Mouse (Mus musculus): ENCODE results near the gene Cdk20. TPM values are rescaled to one million over a fixed set of nuclear protein-coding genes. Genes with fewer than 3 reads are reported as not detected.
"Not testable (repeated sequence)": the region's sequence is repeated elsewhere in the genome, so short reads cannot be mapped to it uniquely, and the experiment has no call there.

Cdk20 gene
- polyA plus RNA-seq, 1 experiment from 2014 or later = 25.1 TPM

- no peak overlapping the region for H3K9ac ChIP-seq (replicated peaks)
- 2% methylated on average over 1 of the region's 1 CpGs for WGBS
- no peaks in the 10 kb centered on the region for H3K9me3 ChIP-seq
- no peak overlapping the region for H3K4me2 ChIP-seq (replicated peaks)
- no peak overlapping the region for H3K4me3 ChIP-seq
- H3K27me3 ChIP-seq = no peaks in the 10 kb centered on the region
- peaks cover 17% of the 10 kb centered on the region for H3K4me1 ChIP-seq
- H3K36me3 ChIP-seq = no peaks in the 10 kb centered on the region
- no peak overlapping the region for H3K27ac ChIP-seq (replicated peaks)
- ATAC-seq (replicated peaks) = no peak
These were observed 2.8 kb upstream of the Cdk20 start for GRCm38 (mm10) chr13:64429328-64429727.

DNA sequence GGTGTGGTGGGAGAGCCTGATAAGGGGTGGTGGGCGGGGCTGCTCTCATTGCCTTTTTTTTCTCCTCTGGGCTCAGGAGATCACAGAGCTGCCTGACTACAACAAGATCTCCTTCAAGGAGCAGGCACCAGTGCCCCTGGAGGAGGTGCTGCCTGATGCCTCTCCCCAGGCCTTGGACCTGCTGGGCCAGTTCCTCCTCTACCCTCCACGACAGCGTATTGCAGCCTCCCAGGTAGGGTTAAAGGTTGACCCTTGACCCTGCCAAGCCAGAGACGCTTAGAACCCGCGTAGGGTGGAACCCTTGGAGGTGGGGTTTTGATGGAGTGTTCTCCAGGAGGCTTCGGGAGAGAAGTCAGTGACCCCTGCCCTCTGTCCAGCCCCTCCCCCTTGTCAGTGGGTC is 5.7 kb downstream of the Cdk20 start:
- peaks cover 5% of the 10 kb centered on the region; the same call in 1 of the 2 replicates for H3K36me3 ChIP-seq
- ATAC-seq (replicated peaks) = no peak
- no peaks in the 10 kb centered on the region for H3K27me3 ChIP-seq
- no peak overlapping the region for H3K27ac ChIP-seq (replicated peaks)
- WGBS = 84% methylated on average over 7 of the region's 7 CpGs
- H3K4me1 ChIP-seq = peaks cover 11% of the 10 kb centered on the region
- H3K4me2 ChIP-seq (replicated peaks) = no peak overlapping the region
- H3K9me3 ChIP-seq = no peaks in the 10 kb centered on the region
- H3K4me3 ChIP-seq = no peak overlapping the region
- no peak overlapping the region for H3K9ac ChIP-seq (replicated peaks)

DNA sequence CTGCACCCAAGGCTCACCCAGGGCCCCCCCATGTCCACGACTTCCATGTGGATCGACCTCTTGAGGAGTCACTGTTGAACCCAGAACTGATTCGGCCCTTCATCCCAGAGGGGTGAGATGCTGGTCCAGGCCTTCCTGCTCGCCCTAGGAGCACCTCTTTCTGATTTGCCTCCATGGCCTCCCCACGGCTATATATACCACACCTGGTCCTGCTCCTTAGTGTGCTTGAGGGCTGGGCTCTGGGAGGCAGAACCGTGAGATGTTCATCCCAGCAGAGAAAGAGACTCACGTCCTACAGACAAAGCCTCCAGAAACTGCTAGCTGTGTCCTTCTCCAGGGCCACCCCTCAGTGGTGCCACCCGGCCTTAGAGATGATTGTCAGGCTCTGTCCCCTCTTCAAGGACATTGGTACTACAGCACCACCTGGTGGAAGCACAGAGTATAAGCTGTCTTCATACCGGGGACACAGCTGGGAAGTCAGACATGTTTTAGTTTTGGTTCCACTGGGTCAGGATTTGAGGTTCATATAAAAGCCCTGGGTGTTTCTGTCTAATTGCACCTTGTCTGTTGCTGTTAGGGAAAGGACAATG is 6.8 kb downstream of the Cdk20 start:
- Histone ChIP-seq H3K9ac (replicated peaks) (no peak overlapping the region), H3K27me3 (no peaks in the 10 kb centered on the region), H3K36me3 (peaks cover 5% of the 10 kb centered on the region; the same call in 1 of the 2 replicates), H3K9me3 (no peaks in the 10 kb centered on the region), H3K4me1 (peaks cover under 1% of the 10 kb centered on the region; the same call in 1 of the 2 replicates), H3K4me2 (replicated peaks) (no peak overlapping the region), H3K27ac (replicated peaks) (no peak overlapping the region), H3K4me3 (no peak overlapping the region)
- ATAC-seq (replicated peaks) = peak; percentile 59
- 56% methylated on average over 9 of the region's 9 CpGs for WGBS

DNA sequence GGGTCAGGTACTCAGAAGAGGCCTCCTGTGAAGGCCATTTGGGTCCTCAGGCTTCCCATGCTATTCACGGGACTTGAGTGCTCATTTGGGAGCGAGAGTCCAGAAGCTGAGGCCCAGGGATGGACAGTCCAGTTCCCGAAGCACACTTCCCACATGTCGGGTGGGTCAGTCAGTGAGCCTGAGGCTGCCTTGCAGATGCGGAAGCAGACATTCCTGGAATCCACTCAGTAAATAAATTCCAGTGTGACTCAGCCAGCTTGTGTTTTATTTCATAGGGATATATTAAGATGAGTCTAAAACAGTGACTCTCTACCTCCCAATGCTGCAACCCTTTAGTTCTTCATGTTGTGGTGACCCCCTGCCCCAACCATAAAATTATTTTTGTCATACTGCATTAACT is 7.4 kb downstream of the Cdk20 start:
- H3K27ac ChIP-seq (replicated peaks) = no peak overlapping the region
- H3K9me3 ChIP-seq = no peaks in the 10 kb centered on the region
- H3K4me2 ChIP-seq (replicated peaks) = no peak overlapping the region
- H3K4me3 ChIP-seq = no peak overlapping the region
- H3K27me3 ChIP-seq = no peaks in the 10 kb centered on the region
- H3K4me1 ChIP-seq = no peaks in the 10 kb centered on the region
- WGBS = 81% methylated on average over 5 of the region's 5 CpGs
- ATAC-seq (replicated peaks) = 0 out of 2 replicates have a peak, but pooled peaks have one; percentile 8
- peaks cover 5% of the 10 kb centered on the region; the same call in 1 of the 2 replicates for H3K36me3 ChIP-seq
- H3K9ac ChIP-seq (replicated peaks) = no peak overlapping the region

DNA sequence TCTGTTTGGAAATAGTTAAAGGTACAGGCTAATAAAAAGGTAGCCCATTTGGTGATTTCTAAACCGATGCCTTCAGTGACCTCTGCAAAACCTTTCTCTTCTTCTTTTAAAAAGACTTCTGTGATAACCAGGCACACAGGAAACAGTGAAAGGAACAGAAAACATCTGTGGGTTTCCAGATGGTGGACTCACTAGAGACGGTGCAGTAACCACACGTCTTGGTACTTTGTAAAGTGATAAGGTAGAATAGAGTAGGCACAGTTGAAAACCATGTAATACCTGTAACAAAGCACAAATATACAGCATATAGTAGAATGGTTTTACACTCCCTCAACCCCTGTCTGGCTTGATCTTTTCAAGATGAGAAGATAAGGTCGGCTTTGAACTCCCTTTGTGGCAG is 8.5 kb downstream of the Cdk20 start:
- Histone ChIP-seq H3K4me3 (no peak overlapping the region), H3K9me3 (no peaks in the 10 kb centered on the region), H3K9ac (replicated peaks) (no peak overlapping the region), H3K4me1 (no peaks in the 10 kb centered on the region), H3K27ac (replicated peaks) (no peak overlapping the region), H3K27me3 (no peaks in the 10 kb centered on the region), H3K36me3 (peaks cover 5% of the 10 kb centered on the region; the same call in 1 of the 2 replicates), H3K4me2 (replicated peaks) (no peak overlapping the region)
- ATAC-seq (replicated peaks) = no peak
- WGBS = 84% methylated on average over 4 of the region's 4 CpGs

GRCm38 (mm10) chr13:64443263-64443894 is 11.3 kb downstream of the Cdk20 start:
- Histone ChIP-seq H3K36me3 (peaks cover 1% of the 10 kb centered on the region; the same call in 1 of the 2 replicates), H3K27me3 (no peaks in the 10 kb centered on the region), H3K27ac (replicated peaks) (no peak overlapping the region), H3K4me3 (no peak overlapping the region), H3K4me2 (replicated peaks) (no peak overlapping the region), H3K9me3 (no peaks in the 10 kb centered on the region), H3K4me1 (no peaks in the 10 kb centered on the region), H3K9ac (replicated peaks) (no peak overlapping the region)
- 71% methylated on average over 4 of the region's 4 CpGs for WGBS
- ATAC-seq (replicated peaks) = peak; percentile 70

GRCm38 (mm10) chr13:64445254-64445920 is 13.3 kb downstream of the Cdk20 start:
- H3K9me3 ChIP-seq = no peaks in the 10 kb centered on the region
- WGBS = 79% methylated on average over 9 of the region's 9 CpGs
- H3K27ac ChIP-seq (replicated peaks) = no peak overlapping the region
- no peak overlapping the region for H3K4me2 ChIP-seq (replicated peaks)
- no peak overlapping the region for H3K9ac ChIP-seq (replicated peaks)
- H3K4me3 ChIP-seq = no peak overlapping the region
- H3K36me3 ChIP-seq = no peaks in the 10 kb centered on the region
- H3K4me1 ChIP-seq = no peaks in the 10 kb centered on the region
- no peak for ATAC-seq (replicated peaks)
- H3K27me3 ChIP-seq = no peaks in the 10 kb centered on the region

GRCm38 (mm10) chr13:64447947-64448346 is 15.8 kb downstream of the Cdk20 start:
- WGBS = 0% methylated on average over 1 of the region's 1 CpGs

DNA sequence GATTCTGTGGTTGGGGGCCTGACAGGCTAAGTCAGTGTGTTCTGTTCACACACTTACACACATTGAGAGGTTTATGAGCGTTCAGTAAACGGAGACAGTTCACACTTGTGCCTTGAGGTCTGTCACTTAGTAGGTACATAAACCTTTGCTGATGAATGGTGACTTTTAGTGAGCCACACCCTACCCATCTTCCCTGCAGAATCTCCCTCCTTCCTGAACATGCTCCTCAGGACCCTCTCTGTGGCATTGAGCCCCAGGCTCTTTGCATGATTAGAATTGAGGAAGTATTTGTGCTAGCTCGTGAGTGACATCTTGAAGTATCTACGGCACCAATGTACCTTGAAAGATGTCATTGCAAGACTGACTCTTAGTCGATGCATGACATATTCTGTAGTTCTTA is 16.6 kb downstream of the Cdk20 start:
- ATAC-seq (replicated peaks) = no peak
- no peaks in the 10 kb centered on the region for H3K27me3 ChIP-seq
- WGBS = 88% methylated on average over 5 of the region's 5 CpGs
- no peaks in the 10 kb centered on the region for H3K36me3 ChIP-seq
- no peak overlapping the region for H3K9ac ChIP-seq (replicated peaks)
- H3K9me3 ChIP-seq = no peaks in the 10 kb centered on the region
- H3K27ac ChIP-seq (replicated peaks) = no peak overlapping the region
- H3K4me2 ChIP-seq (replicated peaks) = no peak overlapping the region
- no peaks in the 10 kb centered on the region for H3K4me1 ChIP-seq
- H3K4me3 ChIP-seq = no peak overlapping the region

More at GRCm38 (mm10) chr13:64447947-64448346, 15.8 kb downstream of the Cdk20 start:
- no peak overlapping the region for H3K4me3 ChIP-seq
- H3K9me3 ChIP-seq = no peaks in the 10 kb centered on the region
- no peaks in the 10 kb centered on the region for H3K36me3 ChIP-seq
- H3K27me3 ChIP-seq = no peaks in the 10 kb centered on the region
- 0 out of 2 replicates have a peak, but pooled peaks have one; percentile 46 for ATAC-seq (replicated peaks)
- no peak overlapping the region for H3K9ac ChIP-seq (replicated peaks)
- H3K4me2 ChIP-seq (replicated peaks) = no peak overlapping the region
- no peak overlapping the region for H3K27ac ChIP-seq (replicated peaks)
- H3K4me1 ChIP-seq = no peaks in the 10 kb centered on the region

GRCm38 (mm10) chr13:64450001-64450794 is 18.1 kb downstream of the Cdk20 start:
- Histone ChIP-seq H3K27ac (replicated peaks) (no peak overlapping the region), H3K36me3 (no peaks in the 10 kb centered on the region), H3K27me3 (no peaks in the 10 kb centered on the region), H3K4me3 (no peak overlapping the region), H3K9ac (replicated peaks) (no peak overlapping the region), H3K9me3 (no peaks in the 10 kb centered on the region), H3K4me2 (replicated peaks) (no peak overlapping the region), H3K4me1 (no peaks in the 10 kb centered on the region)
- ATAC-seq (replicated peaks) = no peak
- 81% methylated on average over 7 of the region's 7 CpGs for WGBS

DNA sequence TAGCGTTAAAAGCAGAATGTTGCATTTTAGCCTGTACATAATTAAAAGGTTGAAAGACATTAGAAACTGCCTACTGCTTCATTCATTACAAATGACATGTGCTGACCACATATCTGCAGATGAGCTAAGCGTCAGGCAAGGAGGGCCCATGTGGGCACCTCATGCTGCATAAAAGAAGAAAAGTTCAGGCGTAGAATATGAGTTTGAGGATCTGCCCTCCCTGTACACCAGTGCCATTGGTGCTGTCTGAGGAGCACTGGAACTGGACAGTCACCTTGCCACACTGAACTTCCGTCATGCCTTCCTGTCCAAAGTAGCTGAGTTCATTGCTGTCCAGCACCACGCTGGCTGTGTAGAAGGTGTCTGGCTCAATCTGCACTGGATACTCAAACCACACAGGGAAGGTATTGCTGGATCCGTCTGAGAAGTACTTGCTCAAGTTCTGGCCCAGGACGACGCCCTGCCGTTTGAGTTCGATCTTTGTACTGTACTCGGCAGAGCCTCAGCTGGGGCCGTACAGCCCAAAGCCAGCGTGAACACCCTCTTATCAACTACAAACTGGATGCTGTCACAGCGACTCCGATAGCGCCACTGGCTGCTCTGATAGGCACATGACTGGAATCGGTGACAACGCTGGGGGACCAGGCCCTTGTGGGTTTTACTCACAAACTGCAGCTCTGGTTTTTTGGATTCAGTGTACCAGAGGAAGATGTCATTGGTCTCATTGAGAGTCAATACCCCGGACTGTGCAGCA is 25.3 kb downstream of the Cdk20 start:
- WGBS = 93% methylated on average over 19 of the region's 19 CpGs
- not testable (repeated sequence) for H3K27ac ChIP-seq (replicated peaks); H3K4me2 ChIP-seq (replicated peaks); ATAC-seq (replicated peaks); H3K4me3 ChIP-seq; H3K4me1 ChIP-seq; H3K9me3 ChIP-seq; H3K27me3 ChIP-seq; H3K9ac ChIP-seq (replicated peaks); H3K36me3 ChIP-seq

Data from forebrain, embryonic 15.5 days (tissue).